Mouse (Mus musculus) kidney, embryonic 16.5 days (tissue): ENCODE measurements around the gene Sohlh1. TPM values are rescaled to one million over a fixed set of nuclear protein-coding genes. Genes with fewer than 3 reads are reported as not detected.
"Not testable (repeated sequence)": the region's sequence is repeated elsewhere in the genome, so short reads cannot be mapped to it uniquely, and the experiment has no call there.

ENCODE experiments used
- ATAC-seq: fragments of 200-750 bp; cut with Nextera tagmentation; 2 replicates; pipeline ENCODE4 v1.8.0; 2017; ENCODE audit warnings: moderate TSS enrichment; ENCODE audit not compliant: low FRiP score, low TSS enrichment
- H3K27ac ChIP-seq: fragments of 300-500 bp; sonication (generic); 2 replicates; pipeline ENCODE4 v1.5.1; 2014; ENCODE audit warnings: low read length
- H3K27me3 ChIP-seq: fragments of 300-500 bp; sonication (generic); 2 replicates; pipeline ENCODE4 v1.6.1; 2014; ENCODE audit warnings: low read length, control low read depth, mixed read lengths; ENCODE audit not compliant: insufficient read depth
- H3K36me3 ChIP-seq: fragments of 300-500 bp; sonication (generic); 2 replicates; pipeline ENCODE4 v1.6.1; 2014; ENCODE audit warnings: low read length, control low read depth, mixed read lengths; ENCODE audit not compliant: insufficient read depth
- H3K4me1 ChIP-seq: fragments of 300-500 bp; sonication (generic); 2 replicates; pipeline ENCODE4 v1.6.1; 2014; ENCODE audit warnings: low read length, control low read depth, mixed read lengths; ENCODE audit not compliant: insufficient read depth
- H3K4me2 ChIP-seq: fragments of 300-500 bp; sonication (generic); replicated peaks from 2 replicates; pipeline ENCODE4 v1.6.1; 2014; ENCODE audit warnings: low read depth, low read length
- H3K4me3 ChIP-seq: fragments of 300-500 bp; sonication (generic); 2 replicates; pipeline ENCODE4 v1.5.1; 2014; ENCODE audit warnings: mild to moderate bottlenecking, low read length
- H3K9ac ChIP-seq: fragments of 300-500 bp; sonication (generic); replicated peaks from 2 replicates; pipeline ENCODE4 v1.6.1; 2014; ENCODE audit warnings: low read length
- H3K9me3 ChIP-seq: fragments of 300-500 bp; sonication (generic); 2 replicates; pipeline ENCODE4 v1.6.1; 2016; ENCODE audit warnings: low read length, control low read depth
- WGBS: fragments of 180-500 bp; shearing (Covaris S2); extraction: QIAGEN DNeasy Blood & Tissue Kit; methylation state at CpG from one replicate; pipeline ENCODE4 v1.1.7; 2014; 5-methylcytosine and 5-hydroxymethylcytosine counted together
- polyA plus RNA-seq: library from polyadenylated mRNA; unstranded; fragments of >200 nt; fragmentation: Nextera tagmentation; extraction: Ambion mirVana; gene quantifications from 2 replicates; pipeline ENCODE4 v1.2.1, GENCODE M21; 2015

The Sohlh1 gene
- polyA plus RNA-seq, 1 experiment from 2014 or later: 0.24 TPM

DNA sequence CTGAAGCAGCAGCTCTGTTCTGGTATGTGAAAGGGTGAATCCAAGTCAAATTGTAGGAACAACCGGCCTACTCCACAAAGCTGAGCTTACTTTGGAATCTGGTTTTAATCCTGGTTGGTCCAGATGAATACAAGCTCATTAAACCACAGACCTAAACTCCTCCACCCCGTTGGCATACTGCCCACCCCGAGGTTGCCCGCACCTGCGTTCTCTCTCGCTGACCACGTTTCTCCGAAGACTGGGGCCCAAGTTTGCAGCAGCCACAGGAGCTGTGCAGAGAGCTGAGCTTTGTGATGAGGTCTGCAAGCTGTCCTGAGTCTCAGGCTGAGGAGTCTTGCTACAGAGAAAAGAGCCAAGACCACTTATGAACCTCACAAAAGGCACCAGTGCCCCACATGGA is 532 bp downstream of the Sohlh1 start:
- H3K27me3 ChIP-seq: no peaks in the 10 kb centered on the region
- H3K9ac ChIP-seq: no peak overlapping the region
- no peak overlapping the region for H3K4me3 ChIP-seq
- no peak overlapping the region for H3K27ac ChIP-seq
- H3K36me3 ChIP-seq: no peaks in the 10 kb centered on the region
- 77% methylated on average over 8 of the region's 8 CpGs for WGBS
- H3K4me2 ChIP-seq: no peak overlapping the region
- ATAC-seq: no peak
- peaks cover 5% of the 10 kb centered on the region; the same call in 1 of the 2 replicates for H3K9me3 ChIP-seq
- no peaks in the 10 kb centered on the region for H3K4me1 ChIP-seq

DNA sequence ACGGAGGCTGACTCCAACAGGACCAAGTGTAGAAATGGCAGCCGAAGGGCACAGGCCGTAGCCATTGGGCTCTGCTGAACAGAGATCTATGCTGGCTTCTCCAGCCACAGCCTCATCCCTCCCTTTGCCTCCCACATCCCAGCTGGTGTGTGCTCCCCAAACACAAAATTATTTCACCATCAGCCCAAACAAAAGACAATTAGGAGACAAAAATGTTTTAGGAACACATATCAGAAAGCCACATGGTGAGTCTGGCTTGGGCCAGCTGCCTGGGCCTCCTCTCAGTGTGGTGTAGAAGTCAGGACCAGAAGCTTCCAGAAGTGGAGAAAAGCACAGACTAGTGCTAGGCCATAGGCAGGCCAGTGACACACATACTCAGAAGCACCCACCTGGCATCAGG is 3.0 kb downstream of the Sohlh1 start:
- H3K27me3 ChIP-seq: no peaks in the 10 kb centered on the region
- H3K4me1 ChIP-seq: no peaks in the 10 kb centered on the region
- no peak for ATAC-seq
- H3K4me2 ChIP-seq: no peak overlapping the region
- 86% methylated on average over 3 of the region's 3 CpGs for WGBS
- no peak overlapping the region for H3K4me3 ChIP-seq
- H3K27ac ChIP-seq: no peak overlapping the region
- no peaks in the 10 kb centered on the region for H3K36me3 ChIP-seq
- H3K9me3 ChIP-seq: no peaks in the 10 kb centered on the region
- no peak overlapping the region for H3K9ac ChIP-seq

DNA sequence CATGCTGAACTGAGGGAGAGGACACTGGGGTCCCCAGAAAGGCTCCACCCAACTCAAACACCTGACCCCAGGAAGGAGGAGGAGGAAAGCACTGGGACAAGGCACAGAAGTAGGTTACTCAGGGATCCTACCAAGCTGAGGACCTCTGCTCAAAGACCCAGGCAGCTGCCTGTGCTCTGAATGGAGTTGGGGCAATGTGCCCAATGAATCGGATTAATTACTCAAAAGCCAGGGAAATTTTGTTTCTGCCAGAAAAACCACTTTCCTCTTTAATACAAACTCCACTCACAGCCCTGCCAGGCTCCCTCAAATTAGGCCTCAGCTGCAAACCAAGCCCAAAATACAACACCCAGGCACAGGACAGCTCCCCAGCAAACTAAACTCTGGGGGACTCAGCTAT is 4.3 kb downstream of the Sohlh1 start:
- Histone ChIP-seq H3K4me2 (no peak overlapping the region), H3K4me3 (no peak overlapping the region), H3K27me3 (no peaks in the 10 kb centered on the region), H3K36me3 (no peaks in the 10 kb centered on the region), H3K4me1 (no peaks in the 10 kb centered on the region), H3K9me3 (no peaks in the 10 kb centered on the region), H3K9ac (no peak overlapping the region), H3K27ac (no peak overlapping the region)
- ATAC-seq: no peak
- WGBS: 88% methylated on average over 1 of the region's 1 CpGs

DNA sequence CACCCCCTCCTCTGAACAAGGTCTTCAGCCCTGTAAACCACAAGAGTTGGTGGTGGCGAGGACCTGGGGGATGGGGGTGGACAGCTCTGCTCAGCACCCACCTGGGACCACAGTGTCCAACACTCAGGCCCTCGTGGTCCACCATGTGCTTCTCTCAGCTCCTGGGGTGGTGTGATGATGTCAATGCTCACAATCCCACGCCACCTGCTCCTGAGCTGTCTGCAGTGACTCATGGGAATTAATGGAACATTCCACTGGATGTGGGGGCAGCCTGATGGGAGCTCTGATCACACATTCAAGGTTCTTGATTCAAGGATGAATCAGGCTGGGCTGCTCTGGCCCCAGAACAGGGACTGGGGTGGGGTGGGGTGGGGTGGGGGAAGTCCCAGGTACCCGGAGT is 4.9 kb downstream of the Sohlh1 start:
- no peak overlapping the region for H3K4me3 ChIP-seq
- no peak overlapping the region for H3K4me2 ChIP-seq
- H3K27ac ChIP-seq: no peak overlapping the region
- H3K27me3 ChIP-seq: no peaks in the 10 kb centered on the region
- no peaks in the 10 kb centered on the region for H3K9me3 ChIP-seq
- H3K4me1 ChIP-seq: no peaks in the 10 kb centered on the region
- H3K9ac ChIP-seq: no peak overlapping the region
- no peak for ATAC-seq
- WGBS: 73% methylated on average over 4 of the region's 4 CpGs
- H3K36me3 ChIP-seq: no peaks in the 10 kb centered on the region

DNA sequence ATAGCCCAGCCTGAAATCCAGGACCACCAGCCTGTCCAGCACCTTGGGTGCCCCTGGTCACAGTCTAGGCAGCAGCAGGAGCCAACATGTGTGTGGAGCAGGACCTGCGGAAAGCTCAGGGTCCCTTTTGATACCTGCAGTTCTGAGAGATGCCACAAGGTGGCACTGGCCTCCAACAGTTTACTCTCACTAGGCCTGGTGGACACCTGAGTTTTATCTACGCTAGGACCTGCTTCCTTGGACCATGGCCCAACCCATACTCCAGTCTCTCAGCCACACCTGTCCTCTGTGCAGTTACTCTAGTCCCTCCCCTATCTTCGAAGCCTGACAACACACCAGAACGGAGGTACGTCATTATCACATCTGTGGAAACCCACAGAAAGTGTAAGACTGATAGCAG is 10.8 kb downstream of the Sohlh1 start:
- WGBS: 49% methylated on average over 5 of the region's 5 CpGs
- no peaks in the 10 kb centered on the region for H3K27me3 ChIP-seq
- ATAC-seq: peak; percentile 84
- H3K9me3 ChIP-seq: no peaks in the 10 kb centered on the region
- H3K9ac ChIP-seq: no peak overlapping the region
- no peak overlapping the region for H3K27ac ChIP-seq
- no peaks in the 10 kb centered on the region for H3K4me1 ChIP-seq
- H3K4me2 ChIP-seq: no peak overlapping the region
- H3K4me3 ChIP-seq: no peak overlapping the region
- no peaks in the 10 kb centered on the region for H3K36me3 ChIP-seq

DNA sequence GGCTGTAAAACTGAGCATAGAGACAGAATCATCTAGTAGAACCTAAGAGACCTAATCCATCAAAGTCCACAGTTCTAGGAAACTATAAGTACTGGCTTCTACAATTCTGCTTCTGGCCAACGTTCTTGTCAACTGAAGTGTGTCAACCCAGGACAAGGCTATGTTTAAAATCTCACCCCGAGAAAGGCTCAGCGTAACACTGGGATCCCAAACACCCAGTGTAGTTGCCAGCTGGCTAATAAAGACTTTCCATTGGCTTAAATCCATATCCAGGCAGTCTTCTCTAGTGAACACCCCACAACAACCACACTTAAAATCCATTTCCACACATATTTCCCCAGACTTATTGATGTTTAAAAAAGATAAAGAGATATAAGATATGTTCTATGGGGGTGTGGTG is 16.3 kb downstream of the Sohlh1 start:
- H3K27ac ChIP-seq: no peak overlapping the region
- H3K27me3 ChIP-seq: no peaks in the 10 kb centered on the region
- H3K4me1 ChIP-seq: no peaks in the 10 kb centered on the region
- 84% methylated on average over 3 of the region's 3 CpGs for WGBS
- no peak overlapping the region for H3K4me2 ChIP-seq
- H3K9ac ChIP-seq: no peak overlapping the region
- H3K9me3 ChIP-seq: no peaks in the 10 kb centered on the region
- H3K4me3 ChIP-seq: no peak overlapping the region
- ATAC-seq: no peak
- no peaks in the 10 kb centered on the region for H3K36me3 ChIP-seq

DNA sequence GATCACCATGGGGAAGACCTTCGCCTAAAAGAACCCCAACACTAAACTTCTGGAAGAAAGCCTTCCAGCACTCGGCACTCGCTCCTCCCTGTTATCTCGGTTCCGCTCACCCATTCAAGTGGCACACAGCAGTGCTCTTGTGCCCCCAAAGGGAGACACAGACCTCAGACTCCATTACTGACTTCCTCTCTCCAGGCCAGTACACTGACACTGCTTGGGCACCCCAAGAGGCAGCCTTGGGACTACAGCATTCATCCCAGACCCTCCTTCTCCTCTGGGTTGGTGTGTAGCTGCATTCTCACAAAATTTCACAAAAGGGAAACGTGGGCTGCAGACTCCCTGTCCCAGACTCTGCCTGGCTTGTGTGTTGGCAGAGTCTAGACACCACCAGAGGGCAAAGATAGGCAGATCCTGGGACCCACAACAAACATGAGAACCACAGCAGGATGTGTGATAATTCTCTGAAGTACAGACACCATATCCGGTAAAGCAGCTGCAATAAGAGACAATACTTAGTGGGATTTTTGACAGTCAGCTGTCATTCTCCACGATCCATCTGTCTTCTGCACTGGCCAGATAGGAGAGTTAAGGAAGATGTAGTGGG is 18.6 kb downstream of the Sohlh1 start:
- Histone ChIP-seq H3K9me3 (no peaks in the 10 kb centered on the region), H3K27ac (no peak overlapping the region), H3K9ac (no peak overlapping the region), H3K4me1 (no peaks in the 10 kb centered on the region), H3K27me3 (no peaks in the 10 kb centered on the region), H3K4me3 (no peak overlapping the region), H3K36me3 (no peaks in the 10 kb centered on the region), H3K4me2 (no peak overlapping the region)
- ATAC-seq: no peak
- WGBS: 82% methylated on average over 8 of the region's 8 CpGs

DNA sequence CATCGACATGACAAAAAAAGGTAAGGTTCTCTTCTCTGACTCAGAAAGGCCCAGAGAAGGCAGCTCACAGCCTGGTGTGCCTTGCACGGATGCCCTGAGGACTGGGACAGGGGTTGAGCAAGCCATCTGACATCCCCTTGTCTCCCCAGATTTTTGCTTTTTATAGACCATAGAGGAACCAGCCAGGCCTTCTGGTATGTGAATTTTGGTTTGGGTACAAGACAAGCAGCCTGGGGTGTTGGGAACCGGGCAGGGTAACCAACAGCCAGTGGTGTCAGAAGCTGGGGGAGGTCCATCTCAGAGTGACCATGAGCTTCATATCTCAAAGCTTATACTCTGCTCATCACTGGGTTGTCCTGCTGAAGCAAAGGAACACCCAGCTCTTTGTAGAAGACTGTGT is 22.3 kb downstream of the Sohlh1 start:
- WGBS: 88% methylated on average over 3 of the region's 3 CpGs
- no peak overlapping the region for H3K27ac ChIP-seq
- H3K9ac ChIP-seq: no peak overlapping the region
- H3K27me3 ChIP-seq: no peaks in the 10 kb centered on the region
- no peaks in the 10 kb centered on the region for H3K9me3 ChIP-seq
- H3K36me3 ChIP-seq: no peaks in the 10 kb centered on the region
- no peaks in the 10 kb centered on the region for H3K4me1 ChIP-seq
- ATAC-seq: no peak
- H3K4me2 ChIP-seq: no peak overlapping the region
- H3K4me3 ChIP-seq: no peak overlapping the region

DNA sequence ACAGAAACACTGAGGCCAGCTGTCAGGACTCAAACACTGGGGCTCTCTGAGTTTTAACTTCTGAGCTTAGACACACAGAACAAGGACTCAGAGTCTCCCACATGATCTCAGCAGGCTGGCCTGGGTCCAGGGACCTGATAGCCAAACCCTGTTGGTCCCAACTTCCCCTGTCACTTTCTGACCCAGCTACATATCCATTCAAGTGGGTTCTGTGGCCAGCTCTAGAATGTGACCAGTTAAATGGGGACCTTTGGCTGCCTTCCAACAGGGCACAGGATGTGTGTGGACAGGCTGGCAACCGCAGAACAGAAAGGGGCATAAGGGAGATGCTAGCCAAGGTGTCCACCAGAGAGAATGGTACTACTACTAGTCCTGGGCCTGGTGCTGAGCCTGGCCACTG is 24.2 kb downstream of the Sohlh1 start, which contains the start of gene Lcn9:
Gene Lcn9 (plus strand): TSS at position 348 of the 400 bp plus-strand sequence.
- whole genome bisulfite sequencing: 90% methylated on average over 1 of the region's 1 CpGs

DNA sequence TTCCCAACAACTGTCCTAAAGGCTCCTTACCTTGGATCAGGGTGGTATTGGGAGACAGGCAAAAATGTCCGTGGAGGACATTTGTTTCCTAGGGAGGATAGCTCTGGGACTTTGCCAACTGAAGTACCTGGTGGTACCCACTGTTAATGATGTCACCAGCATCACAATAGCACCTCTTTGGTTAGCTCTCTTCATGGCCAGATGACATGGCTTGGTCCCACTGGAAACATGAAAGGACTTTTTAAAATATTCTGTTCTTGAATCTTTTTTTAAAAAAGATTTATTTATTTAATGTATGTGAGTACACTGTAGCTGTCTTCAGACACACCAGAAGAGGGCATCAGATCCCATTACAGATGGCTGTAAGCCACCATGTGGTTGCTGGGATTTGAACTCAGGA is 31.3 kb downstream of the Sohlh1 start, which contains the start of gene Glt6d1:
Gene Glt6d1 (minus strand): TSS at position 101 of the 400 bp plus-strand sequence.
- H3K4me2 ChIP-seq, H3K9ac ChIP-seq, H3K27me3 ChIP-seq, H3K36me3 ChIP-seq, H3K4me3 ChIP-seq, H3K4me1 ChIP-seq, ATAC-seq, H3K9me3 ChIP-seq, H3K27ac ChIP-seq: not testable (repeated sequence)
- WGBS: 61% methylated on average over 1 of the region's 1 CpGs

More for the DNA sequence above, 24.2 kb downstream of the Sohlh1 start, which contains the start of gene Lcn9:
- H3K9ac ChIP-seq: no peak within 1 kb of the TSS
- no peaks in the 10 kb centered on the region for H3K36me3 ChIP-seq
- ATAC-seq: no peak
- no peaks in the 10 kb centered on the region for H3K4me1 ChIP-seq
- no peak within 1 kb of the TSS for H3K4me2 ChIP-seq
- no peak within 1 kb of the TSS for H3K27ac ChIP-seq
- no peaks in the 10 kb centered on the region for H3K9me3 ChIP-seq
- H3K4me3 ChIP-seq: no peak within 1 kb of the TSS
- no peaks in the 10 kb centered on the region for H3K27me3 ChIP-seq
